Mouse (Mus musculus) adrenal gland, postnatal 25 days (tissue): Measurements from ENCODE around the gene Dmgdh. TPM values are rescaled to one million over a fixed set of nuclear protein-coding genes. Genes with fewer than 3 reads are reported as not detected.

Experiments used
- DNase-seq: peaks from one replicate; pipeline ENCODE4 v3.0.0; 2021; ENCODE audit warnings: mixed read lengths
- total RNA-seq: library from RNA; stranded (reverse); gene quantifications from 2 replicates; pipeline ENCODE4 v1.2.3, GENCODE M21; 2021

Gene Dmgdh
- total RNA-seq, 1 experiment from 2014 or later = not detected

GRCm38 (mm10) chr13:93710325-93710724, 36.1 kb downstream of the Dmgdh start:
- DNase-seq = no peak

GRCm38 (mm10) chr13:93711226-93711625, 37.0 kb downstream of the Dmgdh start:
- no peak for DNase-seq

GRCm38 (mm10) chr13:93712362-93712761, 38.1 kb downstream of the Dmgdh start:
- DNase-seq = no peak

GRCm38 (mm10) chr13:93713826-93714225, 39.6 kb downstream of the Dmgdh start:
- no peak for DNase-seq

- DNase-seq = no peak
These were observed 42.9 kb downstream of the Dmgdh start for GRCm38 (mm10) chr13:93717113-93717512.

GRCm38 (mm10) chr13:93718948-93719347, 44.7 kb downstream of the Dmgdh start:
- DNase-seq = peak; percentile 76

GRCm38 (mm10) chr13:93721916-93722315, 47.7 kb downstream of the Dmgdh start:
- DNase-seq = no peak

- no peak for DNase-seq
These were observed 49.2 kb downstream of the Dmgdh start for GRCm38 (mm10) chr13:93723455-93723854.

- DNase-seq = peak; percentile 18
These were observed 50.0 kb downstream of the Dmgdh start for GRCm38 (mm10) chr13:93724206-93724605.

- no peak for DNase-seq
These were observed 61.0 kb downstream of the Dmgdh start for GRCm38 (mm10) chr13:93735131-93735636.

GRCm38 (mm10) chr13:93744118-93744517, 69.9 kb downstream of the Dmgdh start:
- DNase-seq = no peak

- DNase-seq = no peak
These were observed 78.6 kb downstream of the Dmgdh start for GRCm38 (mm10) chr13:93752597-93753400.

- DNase-seq = no peak
These were observed 80.9 kb downstream of the Dmgdh start for GRCm38 (mm10) chr13:93755084-93755483.

- no peak for DNase-seq
These were observed 82.4 kb downstream of the Dmgdh start for GRCm38 (mm10) chr13:93756674-93757073.

GRCm38 (mm10) chr13:93757514-93757913, 83.3 kb downstream of the Dmgdh start:
- no peak for DNase-seq

GRCm38 (mm10) chr13:93758149-93758898, 84.1 kb downstream of the Dmgdh start:
- no peak for DNase-seq

- DNase-seq = no peak
These were observed 87.6 kb downstream of the Dmgdh start for GRCm38 (mm10) chr13:93761831-93762230.

- no peak for DNase-seq
These were observed 88.6 kb downstream of the Dmgdh start for GRCm38 (mm10) chr13:93762879-93763278.

GRCm38 (mm10) chr13:93764321-93764973, 90.2 kb downstream of the Dmgdh start:
- no peak for DNase-seq

GRCm38 (mm10) chr13:93771031-93771587, 96.9 kb downstream of the Dmgdh start:
- no peak for DNase-seq

- DNase-seq = peak; percentile 91
These were observed 97.5 kb downstream of the Dmgdh start, which contains the start of gene Arsb for GRCm38 (mm10) chr13:93771588-93772278. TSS of gene Arsb (plus strand) at chr13:93771630.

GRCm38 (mm10) chr13:93772279-93772636, 98.0 kb downstream of the Dmgdh start:
- DNase-seq = no peak
